Mouse (Mus musculus) cerebellum, adult 2 months (tissue): ENCODE results near the gene Plcg2.

Source experiments
- CTCF ChIP-seq: fragments of 200-500 bp; IDR thresholded peaks from 2 replicates; pipeline ENCODE4 v1.5.1; 2011; ENCODE audit warnings: low read depth, mild to moderate bottlenecking, control low read depth, low read length, moderate library complexity, borderline replicate concordance; ENCODE audit not compliant: insufficient read depth
- POLR2A ChIP-seq: fragments of 200-500 bp; IDR thresholded peaks from 2 replicates; pipeline ENCODE4 v1.6.1; 2011; ENCODE audit warnings: low read length, control low read depth, borderline replicate concordance; ENCODE audit not compliant: insufficient read depth

- peak; percentile 75 for TF ChIP-seq CTCF
- TF ChIP-seq POLR2A: no peak
Measured at GRCm38 (mm10) chr8:117465250-117465649, 32.8 kb upstream of the Plcg2 start.
